Mouse (Mus musculus) lung, embryonic 14.5 days (tissue): ENCODE data around the gene Bicc1. TPM values are rescaled to one million over a fixed set of nuclear protein-coding genes. Genes with fewer than 3 reads are reported as not detected.
A peak's percentile ranks its signal among the peaks of the same experiment; 100 is the strongest.

Experiments used
- ATAC-seq: fragments of 200-750 bp; cut with Nextera tagmentation; 2 replicates; pipeline ENCODE4 v1.8.0; 2017; ENCODE audit warnings: mild to moderate bottlenecking, moderate TSS enrichment, moderate library complexity; ENCODE audit not compliant: insufficient read depth
- DNase-seq: peaks from one replicate; pipeline ENCODE4 v3.0.0-alpha.2; 2015
- H3K27ac ChIP-seq: fragments of 300-500 bp; sonication (generic); 2 replicates; pipeline ENCODE4 v1.5.1; 2014; ENCODE audit warnings: low read depth, mild to moderate bottlenecking, moderate library complexity
- H3K27me3 ChIP-seq: fragments of 300-500 bp; sonication (generic); 2 replicates; pipeline ENCODE4 v1.6.1; 2014; ENCODE audit warnings: low read length, control low read depth; ENCODE audit not compliant: insufficient read depth
- H3K36me3 ChIP-seq: fragments of 300-500 bp; sonication (generic); 2 replicates; pipeline ENCODE4 v1.6.1; 2014; ENCODE audit warnings: control low read depth; ENCODE audit not compliant: insufficient read depth
- H3K4me1 ChIP-seq: fragments of 300-500 bp; sonication (generic); 2 replicates; pipeline ENCODE4 v1.6.1; 2014; ENCODE audit warnings: antibody characterized with exemption, control low read depth; ENCODE audit not compliant: insufficient read depth
- H3K4me2 ChIP-seq: fragments of 300-500 bp; sonication (generic); 2 replicates; pipeline ENCODE4 v1.6.1; 2014; ENCODE audit warnings: mild to moderate bottlenecking
- H3K4me3 ChIP-seq: fragments of 300-500 bp; sonication (generic); 2 replicates; pipeline ENCODE4 v1.5.1; 2014; ENCODE audit warnings: low read depth, low read length
- H3K9ac ChIP-seq: fragments of 300-500 bp; sonication (generic); 2 replicates; pipeline ENCODE4 v1.6.1; 2014
- H3K9me3 ChIP-seq: fragments of 300-500 bp; sonication (generic); 2 replicates; pipeline ENCODE4 v1.6.1; 2016; ENCODE audit warnings: low read depth, low read length, control low read depth
- CTCF ChIP-seq: IDR thresholded peaks from 2 replicates; pipeline ENCODE4 v1.5.1; 2016; ENCODE audit warnings: antibody characterized with exemption, low read depth
- WGBS: fragments of 180-500 bp; shearing (Covaris S2); extraction: QIAGEN DNeasy Blood & Tissue Kit; methylation state at CpG from one replicate; pipeline ENCODE4 v1.1.7; 2014; 5-methylcytosine and 5-hydroxymethylcytosine counted together
- polyA plus RNA-seq: library from polyadenylated mRNA; unstranded; fragments of >200 nt; fragmentation: Nextera tagmentation; extraction: Ambion mirVana; gene quantifications from 2 replicates; pipeline ENCODE4 v1.2.1, GENCODE M21; 2014

Bicc1 gene
- polyA plus RNA-seq, 1 experiment from 2014 or later: 26.4 TPM

DNA sequence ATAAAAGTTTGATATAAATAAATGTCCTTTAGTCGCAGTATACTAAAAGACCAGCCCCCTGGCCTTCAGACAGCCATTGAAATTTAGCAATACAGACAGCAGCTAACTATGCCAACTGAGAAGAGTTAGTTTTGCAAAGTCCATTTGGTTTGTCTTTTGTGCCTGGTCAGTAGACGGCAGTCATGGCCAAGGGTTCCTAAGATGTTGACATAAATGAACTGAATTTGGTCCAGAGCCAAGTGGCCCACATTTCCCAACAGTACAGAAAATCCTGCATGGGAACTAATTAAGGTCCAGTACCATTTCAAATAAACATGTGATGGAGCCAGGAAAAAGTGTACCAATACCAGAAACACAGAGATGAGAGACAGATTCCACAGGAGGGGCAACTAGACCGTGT is 235.2 kb downstream of the Bicc1 start:
- no peak for TF ChIP-seq CTCF
- Histone ChIP-seq H3K36me3 (peaks cover 6% of the 10 kb centered on the region; the same call in 1 of the 2 replicates), H3K4me1 (no peaks in the 10 kb centered on the region), H3K9ac (no peak overlapping the region), H3K4me2 (no peak overlapping the region), H3K27me3 (no peaks in the 10 kb centered on the region), H3K27ac (no peak overlapping the region), H3K4me3 (no peak overlapping the region), H3K9me3 (no peaks in the 10 kb centered on the region)
- peak; percentile 79 for DNase-seq
- 48% methylated on average over 3 of the region's 3 CpGs for WGBS
- peak; percentile 47; the same call in 1 of the 2 replicates for ATAC-seq

GRCm38 (mm10) chr10:70923936-70924335 is 235.6 kb downstream of the Bicc1 start:
- DNase-seq (peak; percentile 19), ATAC-seq (no peak)
- no peak overlapping the region for H3K4me2 ChIP-seq
- 78% methylated on average over 3 of the region's 3 CpGs for WGBS
- no peaks in the 10 kb centered on the region for H3K27me3 ChIP-seq
- H3K4me3 ChIP-seq: no peak overlapping the region
- no peak overlapping the region for H3K9ac ChIP-seq
- no peak overlapping the region for H3K27ac ChIP-seq
- no peaks in the 10 kb centered on the region for H3K4me1 ChIP-seq
- H3K9me3 ChIP-seq: no peaks in the 10 kb centered on the region
- H3K36me3 ChIP-seq: peaks cover 3% of the 10 kb centered on the region; the same call in 1 of the 2 replicates
- TF ChIP-seq CTCF: no peak

- H3K4me3 ChIP-seq: no peak overlapping the region
- H3K36me3 ChIP-seq: peaks cover 3% of the 10 kb centered on the region; the same call in 1 of the 2 replicates
- 76% methylated on average over 6 of the region's 6 CpGs for WGBS
- no peak overlapping the region for H3K27ac ChIP-seq
- ATAC-seq: no peak
- H3K4me1 ChIP-seq: no peaks in the 10 kb centered on the region
- no peak overlapping the region for H3K9ac ChIP-seq
- no peaks in the 10 kb centered on the region for H3K9me3 ChIP-seq
- DNase-seq: no peak
- no peak overlapping the region for H3K4me2 ChIP-seq
- TF ChIP-seq CTCF: no peak
- no peaks in the 10 kb centered on the region for H3K27me3 ChIP-seq
Measured at GRCm38 (mm10) chr10:70921481-70921880, 238.0 kb downstream of the Bicc1 start.

GRCm38 (mm10) chr10:70919851-70920250 is 239.6 kb downstream of the Bicc1 start:
- TF ChIP-seq CTCF: no peak
- H3K27ac ChIP-seq: no peak overlapping the region
- 21% methylated on average over 1 of the region's 1 CpGs for WGBS
- ATAC-seq (no peak), DNase-seq (no peak)
- H3K4me2 ChIP-seq: no peak overlapping the region
- H3K9ac ChIP-seq: no peak overlapping the region
- H3K27me3 ChIP-seq: no peaks in the 10 kb centered on the region
- H3K9me3 ChIP-seq: no peaks in the 10 kb centered on the region
- no peaks in the 10 kb centered on the region for H3K4me1 ChIP-seq
- H3K36me3 ChIP-seq: no peaks in the 10 kb centered on the region; the same call in 1 of the 2 replicates
- H3K4me3 ChIP-seq: no peak overlapping the region

- Histone ChIP-seq H3K9ac (no peak overlapping the region), H3K36me3 (no peaks in the 10 kb centered on the region; the same call in 1 of the 2 replicates), H3K4me2 (no peak overlapping the region), H3K4me1 (no peaks in the 10 kb centered on the region), H3K4me3 (no peak overlapping the region), H3K27ac (no peak overlapping the region), H3K27me3 (no peaks in the 10 kb centered on the region), H3K9me3 (no peaks in the 10 kb centered on the region)
- ATAC-seq: peak; percentile 82
- peak; percentile 75 for DNase-seq
- no peak for TF ChIP-seq CTCF
- 32% methylated on average over 13 of the region's 13 CpGs for WGBS
Measured at GRCm38 (mm10) chr10:70919031-70919663, 240.4 kb downstream of the Bicc1 start.

GRCm38 (mm10) chr10:70916697-70917096 is 242.8 kb downstream of the Bicc1 start:
- peak; percentile 51 for TF ChIP-seq CTCF
- ATAC-seq (no peak), DNase-seq (no peak)
- no peaks in the 10 kb centered on the region for H3K27me3 ChIP-seq
- H3K9me3 ChIP-seq: no peaks in the 10 kb centered on the region
- no peak overlapping the region for H3K27ac ChIP-seq
- H3K4me2 ChIP-seq: no peak overlapping the region
- H3K9ac ChIP-seq: no peak overlapping the region
- H3K36me3 ChIP-seq: no peaks in the 10 kb centered on the region
- 85% methylated on average over 6 of the region's 6 CpGs for WGBS
- no peak overlapping the region for H3K4me3 ChIP-seq
- H3K4me1 ChIP-seq: no peaks in the 10 kb centered on the region

DNA sequence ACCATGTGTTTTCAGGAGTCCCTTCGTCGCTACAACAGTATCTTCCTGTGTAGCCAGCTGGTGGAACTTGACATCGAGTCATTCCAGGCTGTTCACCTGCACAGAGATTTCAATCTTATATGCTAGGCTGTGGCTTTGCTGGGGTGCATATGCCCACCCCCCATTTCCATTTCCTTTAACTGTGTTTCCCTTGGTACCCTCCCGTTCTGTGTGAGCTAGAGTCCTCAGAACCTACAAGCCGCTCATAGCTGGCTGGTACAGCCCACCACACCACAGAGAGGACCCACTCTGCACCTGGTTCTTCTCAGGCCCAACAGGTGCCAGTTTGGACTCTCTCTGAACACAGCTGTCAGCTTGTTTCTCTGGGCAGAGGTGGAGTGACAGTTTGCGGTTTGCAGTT is 244.4 kb downstream of the Bicc1 start:
- Histone ChIP-seq H3K4me3 (no peak overlapping the region), H3K9ac (no peak overlapping the region), H3K27me3 (no peaks in the 10 kb centered on the region), H3K4me2 (no peak overlapping the region), H3K4me1 (no peaks in the 10 kb centered on the region), H3K36me3 (no peaks in the 10 kb centered on the region), H3K9me3 (no peaks in the 10 kb centered on the region), H3K27ac (no peak overlapping the region)
- ATAC-seq (no peak), DNase-seq (no peak)
- WGBS: 92% methylated on average over 6 of the region's 6 CpGs
- TF ChIP-seq CTCF: no peak
